Mouse (Mus musculus): ENCODE results near the gene Chrna1.
"Not testable (repeated sequence)": the region's sequence is repeated elsewhere in the genome, so short reads cannot be mapped to it uniquely, and the experiment has no call there.

Chrna1 gene

GRCm38 (mm10) chr2:73557956-73558355, 22.2 kb downstream of the Chrna1 start:
- no peak for DNase-seq (ENCODE audit: low read depth in 2 of 2, low spot score in 2 of 2)

- not testable (repeated sequence) for DNase-seq (ENCODE audit: low read depth in 2 of 2, low spot score in 2 of 2)
Observed at GRCm38 (mm10) chr2:73557061-73557460, 23.1 kb downstream of the Chrna1 start.

- DNase-seq (ENCODE audit: low read depth in 2 of 2, low spot score in 2 of 2) = no peak
Observed at GRCm38 (mm10) chr2:73554389-73554788, 25.7 kb downstream of the Chrna1 start.

DNA sequence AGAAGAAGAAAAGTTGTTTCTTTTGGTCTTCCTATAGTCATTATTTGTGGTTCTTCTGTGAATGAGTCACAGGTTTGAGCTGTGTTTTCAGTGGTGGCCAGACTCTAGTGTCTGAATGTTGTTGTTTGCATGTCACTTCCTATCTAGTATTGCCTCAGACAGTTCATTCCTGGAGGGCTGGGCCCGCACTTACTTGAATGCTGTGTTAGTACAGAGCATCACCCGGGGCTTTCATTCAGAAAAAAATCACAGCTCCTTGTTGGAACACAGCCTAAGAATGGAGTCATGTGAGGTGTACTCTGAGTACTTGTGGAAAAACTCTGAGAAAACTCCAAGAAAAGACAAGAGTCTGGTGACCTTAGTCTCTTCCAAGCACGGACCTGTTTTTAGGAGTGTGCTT, 27.2 kb downstream of the Chrna1 start:
- no peak for DNase-seq (ENCODE audit: low read depth in 2 of 2, low spot score in 2 of 2)

DNA sequence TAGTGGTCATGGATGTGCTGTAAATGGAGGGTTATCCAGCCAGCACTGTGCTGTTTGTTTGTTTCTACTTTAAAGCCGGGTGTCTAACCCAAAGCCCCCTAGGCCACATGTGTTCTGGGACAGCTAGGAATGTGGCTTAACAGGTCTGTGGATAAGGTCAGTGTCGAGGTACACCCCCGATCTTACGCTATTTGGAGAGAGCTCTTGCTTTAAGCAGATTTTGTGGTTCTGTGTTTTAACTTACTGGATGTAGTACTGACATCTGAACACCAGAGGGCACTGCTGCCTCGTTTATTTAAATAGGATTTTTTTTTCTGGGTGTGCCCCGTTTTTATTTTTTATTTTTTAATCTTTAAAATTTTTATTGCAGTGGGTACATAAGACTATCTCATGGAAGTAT, 29.4 kb downstream of the Chrna1 start:
- peak in 1 of 2 experiments; percentile 32 for DNase-seq (ENCODE audit: low read depth in 2 of 2, low spot score in 2 of 2)

DNA sequence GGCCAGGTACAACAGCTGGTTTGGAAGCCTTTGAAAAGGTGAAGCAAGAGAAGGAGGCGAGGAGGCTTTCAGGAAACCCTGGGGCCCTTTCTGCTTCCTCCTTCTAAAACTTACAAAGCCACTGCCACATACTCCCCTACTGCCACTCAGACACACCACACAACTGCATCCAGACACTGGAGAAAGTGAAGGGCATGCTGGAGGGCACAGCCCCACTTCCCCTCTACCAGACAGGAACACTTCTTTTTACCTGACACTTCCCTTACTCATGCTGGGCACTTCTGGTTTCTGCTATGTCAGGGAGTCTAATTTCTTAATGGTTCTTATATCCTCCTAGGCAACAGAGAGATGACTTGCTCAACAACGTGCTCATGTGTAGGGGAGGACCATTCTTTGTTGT, 31.6 kb downstream of the Chrna1 start:
- DNase-seq (ENCODE audit: low read depth in 2 of 2, low spot score in 2 of 2) = no peak

GRCm38 (mm10) chr2:73547256-73547655, 32.9 kb downstream of the Chrna1 start:
- DNase-seq (ENCODE audit: low read depth in 2 of 2, low spot score in 2 of 2) = no peak

DNA sequence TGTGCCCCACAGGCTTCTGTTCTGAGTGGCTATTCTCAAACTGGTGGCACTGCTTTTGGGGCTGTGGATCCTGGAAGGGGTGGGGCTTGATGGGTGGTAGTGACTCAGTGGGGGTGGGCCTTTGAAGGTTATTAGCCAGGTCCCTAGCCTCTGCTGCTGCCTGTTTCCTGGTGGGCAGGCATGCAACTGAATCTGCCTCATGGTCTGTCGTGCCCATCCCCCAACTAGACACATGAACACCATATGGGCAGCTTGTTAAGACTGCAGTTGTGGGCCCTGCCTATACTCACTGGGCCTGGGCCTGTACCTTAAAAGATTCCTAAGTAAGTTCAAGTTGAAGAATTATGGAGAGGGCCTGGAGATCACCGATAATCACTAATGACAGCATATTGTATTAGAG, 34.6 kb downstream of the Chrna1 start:
- DNase-seq (ENCODE audit: low read depth in 2 of 2, low spot score in 2 of 2) = no peak

DNA sequence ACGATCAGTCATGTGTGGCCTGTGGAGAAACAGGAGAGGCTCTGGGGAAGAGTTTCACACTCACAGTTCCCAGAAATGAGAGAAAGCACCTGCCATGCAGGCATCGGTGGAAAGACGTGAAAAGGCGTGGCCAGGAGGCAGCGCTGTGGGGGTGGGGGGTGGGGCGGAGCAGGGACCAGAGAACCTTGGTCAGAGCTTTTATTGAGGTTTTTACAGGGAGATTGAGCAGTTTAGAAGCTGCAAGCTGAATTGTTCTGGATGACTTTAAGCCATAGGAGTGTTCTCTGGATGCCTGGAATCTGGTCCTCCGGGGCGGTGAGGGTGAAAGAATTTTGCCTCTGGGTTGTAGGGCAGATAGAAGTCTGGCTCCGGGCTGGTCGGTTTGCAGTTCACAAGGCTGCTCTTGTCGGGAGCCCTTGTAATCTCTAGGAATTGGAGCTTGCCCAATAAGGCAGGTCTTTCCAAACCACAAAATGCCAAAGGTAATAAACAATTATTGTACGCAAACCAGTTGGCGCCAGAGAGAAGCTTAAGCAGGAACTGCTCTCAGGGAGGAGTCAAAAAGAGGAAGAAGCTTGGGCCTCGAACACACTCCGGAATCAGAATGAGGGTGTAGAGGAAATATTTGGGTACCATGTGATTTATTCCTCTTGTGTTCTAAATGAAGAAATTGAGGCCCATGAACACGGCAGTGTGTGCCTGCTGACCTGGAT, 39.5 kb downstream of the Chrna1 start:
- DNase-seq (ENCODE audit: low read depth in 2 of 2, low spot score in 2 of 2) = no peak

GRCm38 (mm10) chr2:73539697-73540096, 40.4 kb downstream of the Chrna1 start:
- DNase-seq (ENCODE audit: low read depth in 2 of 2, low spot score in 2 of 2) = peak; percentile 29 to 44

DNA sequence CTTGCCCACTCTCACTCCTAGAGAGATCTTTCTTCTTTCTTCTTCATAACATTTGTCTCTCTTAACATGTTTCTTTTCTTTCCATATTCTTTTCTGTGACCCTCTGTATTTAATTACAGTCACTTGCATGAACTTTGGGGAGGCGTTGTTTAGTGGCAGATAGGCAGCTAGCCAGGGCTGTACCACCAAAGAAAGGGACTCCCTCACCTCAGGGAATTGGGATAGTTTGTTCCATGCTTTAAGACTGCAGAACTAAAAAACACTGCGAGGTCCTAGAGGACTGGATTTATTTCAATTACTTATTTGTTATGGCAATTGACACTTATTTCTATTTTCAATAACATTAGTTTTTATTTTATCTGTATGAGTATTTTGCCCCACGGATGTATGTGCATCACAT, 41.0 kb downstream of the Chrna1 start:
- no peak for DNase-seq (ENCODE audit: low read depth in 2 of 2, low spot score in 2 of 2)

- DNase-seq (ENCODE audit: low read depth in 2 of 2, low spot score in 2 of 2) = no peak
Observed at GRCm38 (mm10) chr2:73538590-73538989, 41.5 kb downstream of the Chrna1 start.

GRCm38 (mm10) chr2:73536091-73536783, 43.9 kb downstream of the Chrna1 start:
- no peak for DNase-seq (ENCODE audit: low read depth in 2 of 2, low spot score in 2 of 2)

DNA sequence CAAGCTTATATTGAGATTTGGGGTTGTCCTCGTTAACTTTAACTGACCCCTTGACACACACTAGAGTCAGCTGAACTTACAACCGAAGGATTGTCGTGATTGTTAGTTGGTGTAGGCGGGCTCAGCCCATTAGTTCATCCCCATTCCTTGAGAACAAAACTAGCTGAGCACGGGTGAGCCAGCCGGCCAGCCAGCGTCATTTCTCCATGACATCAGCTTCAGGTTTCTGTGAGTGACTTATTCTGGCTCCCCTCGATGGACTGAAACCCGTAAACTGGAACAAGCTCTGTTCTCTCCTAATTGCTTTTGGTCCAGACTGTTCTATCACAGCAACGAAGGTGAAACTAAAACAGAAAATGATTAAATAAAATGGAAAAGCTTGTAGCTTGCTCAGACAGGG, 45.4 kb downstream of the Chrna1 start:
- DNase-seq (ENCODE audit: low read depth in 2 of 2, low spot score in 2 of 2) = no peak

DNA sequence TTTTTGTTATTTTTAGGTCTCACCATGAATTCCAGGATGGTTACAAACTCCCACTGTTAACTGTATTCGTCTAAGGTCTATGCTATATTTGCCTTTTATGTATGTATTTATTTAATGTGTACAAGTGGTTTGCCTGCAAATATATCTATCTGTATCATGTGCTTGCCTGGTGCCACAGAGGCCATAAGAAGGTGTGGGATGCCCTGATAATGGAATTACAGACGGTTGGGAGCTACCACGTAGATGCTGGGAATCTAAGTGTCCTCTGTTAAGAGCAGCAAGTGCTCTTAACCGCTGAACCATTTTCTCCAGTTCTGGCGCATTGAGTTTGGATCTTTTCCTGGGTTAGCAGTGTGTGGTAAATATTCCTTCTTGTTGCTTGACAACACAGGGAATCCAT, 49.7 kb downstream of the Chrna1 start:
- no peak for DNase-seq (ENCODE audit: low read depth in 2 of 2, low spot score in 2 of 2)

- no peak for DNase-seq (ENCODE audit: low read depth in 2 of 2, low spot score in 2 of 2)
Observed at GRCm38 (mm10) chr2:73529356-73530330, 50.5 kb downstream of the Chrna1 start, which contains the start of gene Wipf1. TSS of gene Wipf1 (minus strand) at chr2:73529734.

GRCm38 (mm10) chr2:73528516-73529355, 51.4 kb downstream of the Chrna1 start:
- DNase-seq (ENCODE audit: low read depth in 2 of 2, low spot score in 2 of 2) = no peak

GRCm38 (mm10) chr2:73527956-73528355, 52.2 kb downstream of the Chrna1 start:
- no peak for DNase-seq (ENCODE audit: low read depth in 2 of 2, low spot score in 2 of 2)

- DNase-seq (ENCODE audit: low read depth in 2 of 2, low spot score in 2 of 2) = no peak
Observed at GRCm38 (mm10) chr2:73526691-73527090, 53.4 kb downstream of the Chrna1 start.

GRCm38 (mm10) chr2:73522891-73523290, 57.2 kb downstream of the Chrna1 start:
- DNase-seq (ENCODE audit: low read depth in 2 of 2, low spot score in 2 of 2) = no peak

GRCm38 (mm10) chr2:73522336-73522735, 57.8 kb downstream of the Chrna1 start:
- DNase-seq (ENCODE audit: low read depth in 2 of 2, low spot score in 2 of 2) = no peak

All from CD8-positive naive resting alpha-beta T cell, adult 2 months (primary cell).